Mouse (Mus musculus) myocyte (in vitro differentiated cells): ENCODE results near the gene Msrb3. TPM values are rescaled to one million over a fixed set of nuclear protein-coding genes. Genes with fewer than 3 reads are reported as not detected.

Experiments used
- H3K27me3 ChIP-seq: one replicate; pipeline ENCODE4 v1.6.1; 2011; ENCODE audit not compliant: control insufficient read depth, insufficient read depth, insufficient read length
- H3K36me3 ChIP-seq: one replicate; pipeline ENCODE4 v1.6.1; 2011; ENCODE audit not compliant: control insufficient read depth, insufficient read depth
- H3K4me2 ChIP-seq: one replicate; pipeline ENCODE4 v1.6.1; 2011; ENCODE audit warnings: low read depth, control low read depth
- H3K4me3 ChIP-seq: one replicate; pipeline ENCODE4 v1.5.1; 2011; ENCODE audit warnings: mild to moderate bottlenecking, control low read depth, moderate library complexity
- H3K79me2 ChIP-seq: one replicate; pipeline ENCODE4 v1.6.1; 2011; ENCODE audit not compliant: control insufficient read depth, insufficient read depth
- H3ac ChIP-seq: one replicate; pipeline ENCODE4 v1.6.1; 2011; ENCODE audit not compliant: control insufficient read depth, insufficient read length
- CEBPB ChIP-seq: IDR thresholded peaks from 2 replicates; pipeline ENCODE4 v1.6.1; 2011; ENCODE audit warnings: mild to moderate bottlenecking, moderate library complexity; ENCODE audit not compliant: poor library complexity, insufficient read depth, severe bottlenecking
- E2F4 ChIP-seq: IDR thresholded peaks from one replicate; pipeline ENCODE4 v1.6.1; 2011; ENCODE audit warnings: mild to moderate bottlenecking, control low read depth, moderate library complexity; ENCODE audit not compliant: insufficient read depth
- MAX ChIP-seq: IDR thresholded peaks from one replicate; pipeline ENCODE4 v1.6.1; 2011; ENCODE audit warnings: low read depth, mild to moderate bottlenecking, control low read depth
- MYOD1 ChIP-seq, 3 experiments: IDR thresholded peaks; one replicate each; pipeline ENCODE4 v1.6.1; 2011; ENCODE audit warnings: control low read depth in 2 of 3, low read depth in 2 of 3, mild to moderate bottlenecking in 2 of 3, moderate library complexity in 1 of 3; ENCODE audit not compliant: insufficient read length in 2 of 3, control insufficient read depth in 1 of 3
- MYOG ChIP-seq, 3 experiments: IDR thresholded peaks; one replicate each; pipeline ENCODE4 v1.6.1; 2011; ENCODE audit warnings: control low read depth in 2 of 3, low read depth in 2 of 3, mild to moderate bottlenecking in 2 of 3; ENCODE audit not compliant: insufficient read length in 2 of 3, control insufficient read depth in 1 of 3, insufficient read depth in 1 of 3
- POLR2A ChIP-seq: IDR thresholded peaks from one replicate; pipeline ENCODE4 v1.6.1; 2011; ENCODE audit warnings: low read depth, mild to moderate bottlenecking, control low read depth, moderate library complexity; ENCODE audit not compliant: insufficient read length
- POLR2AphosphoS2 ChIP-seq: IDR thresholded peaks from one replicate; pipeline ENCODE4 v1.6.1; 2011; ENCODE audit warnings: low read depth, control low read depth; ENCODE audit not compliant: insufficient read length
- REST ChIP-seq: IDR thresholded peaks from one replicate; pipeline ENCODE4 v1.6.1; 2011; ENCODE audit warnings: mild to moderate bottlenecking, control low read depth, moderate library complexity; ENCODE audit not compliant: insufficient read depth, insufficient read length
- SRF ChIP-seq: IDR thresholded peaks from one replicate; pipeline ENCODE4 v1.6.1; 2011; ENCODE audit warnings: low read depth; ENCODE audit not compliant: control insufficient read depth, insufficient read length
- TCF12 ChIP-seq: IDR thresholded peaks from one replicate; pipeline ENCODE4 v1.6.1; 2011; ENCODE audit warnings: mild to moderate bottlenecking, control low read depth; ENCODE audit not compliant: poor library complexity, insufficient read depth, severe bottlenecking
- TCF3 ChIP-seq: IDR thresholded peaks from one replicate; pipeline ENCODE4 v1.6.1; 2011; ENCODE audit warnings: low read depth, control low read depth; ENCODE audit not compliant: insufficient read length
- USF1 ChIP-seq: IDR thresholded peaks from one replicate; pipeline ENCODE4 v1.6.1; 2011; ENCODE audit warnings: low read depth, mild to moderate bottlenecking, control low read depth, moderate library complexity
- polyA plus RNA-seq: library from polyadenylated mRNA; unstranded; fragments of >200 nt; fragmentation: generic; extraction: Trizol; gene quantifications from one replicate; pipeline ENCODE4 v1.2.1, GENCODE M21; 2012; ENCODE audit warnings: missing spikeins

Gene Msrb3
- polyA plus RNA-seq, 1 experiment, result 8.5 TPM

- peaks cover 13% of the 10 kb centered on the region for H3K79me2 ChIP-seq
- TF ChIP-seq MYOD1 (IDR thresholded peaks at IDR 0.05; ENCODE audit: control insufficient read depth in 1 of 3, insufficient read length in 2 of 3, low read depth in 2 of 3) (no peak), USF1 (no peak), POLR2AphosphoS2 (no peak), CEBPB (no peak), TCF12 (no peak), MAX (no peak), TCF3 (no peak), SRF (no peak), MYOG (IDR thresholded peaks at IDR 0.05; ENCODE audit: control insufficient read depth in 1 of 3, insufficient read depth in 1 of 3, insufficient read length in 2 of 3, low read depth in 2 of 3) (no peak), REST (no peak), E2F4 (no peak), POLR2A (no peak)
- H3ac ChIP-seq, result no peak overlapping the region
- no peaks in the 10 kb centered on the region for H3K27me3 ChIP-seq
- no peak overlapping the region for H3K4me2 ChIP-seq
- H3K36me3 ChIP-seq, result peaks cover 6% of the 10 kb centered on the region
- H3K4me3 ChIP-seq, result no peak overlapping the region
Observed at GRCm38 (mm10) chr10:120938904-120939208, 40.0 kb upstream of the Msrb3 start.

- Histone ChIP-seq H3K27me3 (no peaks in the 10 kb centered on the region), H3K4me3 (no peak overlapping the region), H3K79me2 (peaks cover 13% of the 10 kb centered on the region), H3ac (no peak overlapping the region), H3K36me3 (peaks cover 6% of the 10 kb centered on the region), H3K4me2 (no peak overlapping the region)
- TF ChIP-seq E2F4, result no peak
- no peak for TF ChIP-seq TCF12
- TF ChIP-seq SRF, result no peak
- TF ChIP-seq MYOD1 (IDR thresholded peaks at IDR 0.05; ENCODE audit: control insufficient read depth in 1 of 3, insufficient read length in 2 of 3, low read depth in 2 of 3), result no peak
Observed at GRCm38 (mm10) chr10:120938077-120938903, 39.4 kb upstream of the Msrb3 start.

GRCm38 (mm10) chr10:120929536-120929935 is 30.6 kb upstream of the Msrb3 start:
- H3K27me3 ChIP-seq, result no peaks in the 10 kb centered on the region
- H3K36me3 ChIP-seq, result peaks cover 21% of the 10 kb centered on the region
- H3K4me2 ChIP-seq, result no peak overlapping the region
- H3K4me3 ChIP-seq, result no peak overlapping the region
- H3ac ChIP-seq, result no peak overlapping the region
- TF ChIP-seq SRF (no peak), TCF3 (no peak), MAX (no peak), MYOD1 (IDR thresholded peaks at IDR 0.05; ENCODE audit: control insufficient read depth in 1 of 3, insufficient read length in 2 of 3, low read depth in 2 of 3) (no peak), REST (no peak), MYOG (IDR thresholded peaks at IDR 0.05; ENCODE audit: control insufficient read depth in 1 of 3, insufficient read depth in 1 of 3, insufficient read length in 2 of 3, low read depth in 2 of 3) (no peak), USF1 (no peak), CEBPB (no peak), E2F4 (no peak), POLR2A (no peak), POLR2AphosphoS2 (no peak), TCF12 (no peak)
- no peaks in the 10 kb centered on the region for H3K79me2 ChIP-seq

GRCm38 (mm10) chr10:120928183-120928582 is 29.3 kb upstream of the Msrb3 start:
- Histone ChIP-seq H3K4me2 (no peak overlapping the region), H3ac (no peak overlapping the region), H3K4me3 (no peak overlapping the region), H3K36me3 (peaks cover 30% of the 10 kb centered on the region), H3K27me3 (no peaks in the 10 kb centered on the region), H3K79me2 (no peaks in the 10 kb centered on the region)
- TF ChIP-seq USF1 (no peak), CEBPB (no peak), MYOD1 (IDR thresholded peaks at IDR 0.05; ENCODE audit: control insufficient read depth in 1 of 3, insufficient read length in 2 of 3, low read depth in 2 of 3) (no peak), POLR2AphosphoS2 (no peak), TCF12 (no peak), MYOG (IDR thresholded peaks at IDR 0.05; ENCODE audit: control insufficient read depth in 1 of 3, insufficient read depth in 1 of 3, insufficient read length in 2 of 3, low read depth in 2 of 3) (no peak), TCF3 (no peak), E2F4 (no peak), SRF (no peak)
